Mouse (Mus musculus) megakaryocyte, embryonic 14.5 days (primary cell): Measurements from ENCODE around the gene Fndc3c1. TPM values are rescaled to one million over a fixed set of nuclear protein-coding genes. Genes with fewer than 3 reads are reported as not detected.
"Not testable (repeated sequence)": the region's sequence is repeated elsewhere in the genome, so short reads cannot be mapped to it uniquely, and the experiment has no call there.

Experiments
- H3K27me3 ChIP-seq: replicated peaks from 2 replicates; pipeline ENCODE3; 2012; ENCODE audit warnings: inconsistent platforms
- H3K36me3 ChIP-seq: replicated peaks from 2 replicates; pipeline ENCODE3; 2012; ENCODE audit warnings: low read length, inconsistent platforms, mixed read lengths
- H3K4me1 ChIP-seq: 2 replicates; pipeline ENCODE4 v1.6.1; 2012; ENCODE audit warnings: inconsistent platforms
- H3K4me3 ChIP-seq: replicated peaks from 2 replicates; pipeline ENCODE3; 2012; ENCODE audit warnings: moderate library complexity, mild to moderate bottlenecking, inconsistent platforms
- H3K9me3 ChIP-seq: 2 replicates; pipeline ENCODE4 v1.6.1; 2012; ENCODE audit warnings: inconsistent platforms
- FLI1 ChIP-seq: IDR thresholded peaks from 2 replicates; pipeline ENCODE4 v1.6.1; 2012; ENCODE audit warnings: low read length, inconsistent platforms, mixed read lengths
- GATA1 ChIP-seq: IDR thresholded peaks from 3 replicates; pipeline ENCODE4 v1.6.1; 2012; ENCODE audit warnings: mixed read lengths, low read length, inconsistent platforms, borderline replicate concordance
- polyA plus RNA-seq: library from polyadenylated mRNA; stranded (reverse); fragments of >175 nt; gene quantifications from 2 replicates; pipeline ENCODE4 v1.2.3, GENCODE M21; 2012; ENCODE audit warnings: low replicate concordance; ENCODE audit not compliant: insufficient read depth

Gene Fndc3c1
- polyA plus RNA-seq: not detected in 2 replicates

DNA sequence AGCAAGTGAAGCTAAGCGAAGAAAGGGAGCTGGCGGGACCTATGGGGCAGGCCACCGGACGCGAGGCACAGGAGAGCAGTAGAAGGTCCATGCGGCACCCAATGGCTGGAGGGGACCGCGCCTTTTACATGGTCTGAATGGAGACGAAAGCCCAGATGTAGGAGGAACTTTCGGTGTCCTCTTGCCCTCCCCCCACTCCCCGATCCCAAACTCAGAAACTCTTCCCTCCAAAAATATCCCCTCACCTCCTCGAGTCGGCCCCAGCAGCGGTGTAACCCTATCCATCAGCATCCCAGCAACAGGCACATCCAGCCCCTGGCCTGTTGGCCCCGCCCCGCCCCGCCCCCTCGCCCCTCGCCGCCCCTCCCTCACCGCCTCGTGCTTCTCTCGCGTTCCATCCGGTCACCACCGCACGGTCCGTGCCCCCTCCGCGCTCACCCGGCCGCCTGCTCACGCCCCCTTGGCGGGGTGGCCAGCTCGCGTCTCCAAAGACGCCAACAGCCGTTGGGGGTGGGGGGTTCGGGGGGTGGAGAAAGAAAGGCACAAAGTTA lies at the start of gene Fndc3c1:
Gene Fndc3c1, minus strand, starts transcription at position 301 of the 551 bp plus-strand sequence.
- TF ChIP-seq FLI1 (no peak), GATA1 (no peak)
- Histone ChIP-seq H3K4me3 (peak within 1 kb of the TSS; percentile 89), H3K27me3 (peaks cover 32% of the 10 kb centered on the region), H3K9me3 (no peaks in the 10 kb centered on the region), H3K36me3 (no peaks in the 10 kb centered on the region), H3K4me1 (peaks cover 4% of the 10 kb centered on the region)

DNA sequence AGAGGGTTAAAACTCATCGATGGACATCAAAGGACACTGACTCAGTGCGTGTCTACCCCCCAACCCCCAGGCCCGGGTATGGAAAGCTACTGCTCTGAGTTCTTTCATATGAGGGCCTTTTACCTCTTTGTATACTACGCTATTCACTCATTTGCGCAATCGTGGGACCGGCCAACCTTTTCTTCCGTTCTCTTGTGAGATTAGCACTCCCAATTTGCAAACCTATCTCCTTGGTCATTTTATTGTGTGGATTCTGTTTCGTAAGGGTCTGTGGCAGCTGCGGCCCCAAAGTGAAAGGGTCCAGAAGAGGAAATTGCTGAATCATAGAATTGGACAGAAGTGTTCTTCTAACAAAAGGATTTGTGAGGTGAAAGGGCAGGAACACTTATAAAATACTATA lies 1.2 kb upstream of the Fndc3c1 start:
- Histone ChIP-seq H3K9me3 (no peaks in the 10 kb centered on the region), H3K36me3 (no peaks in the 10 kb centered on the region), H3K4me1 (peaks cover 4% of the 10 kb centered on the region), H3K27me3 (peaks cover 32% of the 10 kb centered on the region), H3K4me3 (no peak overlapping the region)
- TF ChIP-seq GATA1: no peak
- TF ChIP-seq FLI1: no peak

DNA sequence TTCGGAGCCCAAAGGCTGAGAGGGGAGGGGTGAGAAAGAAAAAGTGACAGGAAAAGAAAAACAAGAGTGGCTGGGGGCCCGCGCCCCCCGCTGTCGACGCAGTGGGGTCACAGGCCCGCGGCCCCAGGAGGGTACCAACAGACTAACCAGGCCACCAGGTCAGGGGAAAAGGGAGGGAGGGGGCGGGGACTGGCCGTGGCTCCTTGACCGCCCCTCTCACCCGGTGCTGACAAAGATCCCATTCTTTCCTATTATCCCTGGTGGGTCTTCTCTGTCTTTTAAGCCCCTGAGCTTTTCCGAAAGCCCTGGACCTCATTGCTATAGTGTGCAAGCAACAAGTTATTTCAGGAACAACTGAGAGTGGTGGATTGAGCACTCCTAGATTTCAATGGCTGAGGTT lies 470 bp upstream of the Fndc3c1 start:
- TF ChIP-seq FLI1 (no peak), GATA1 (no peak)
- Histone ChIP-seq H3K36me3 (no peaks in the 10 kb centered on the region), H3K4me3 (peak overlapping the region; percentile 89)

DNA sequence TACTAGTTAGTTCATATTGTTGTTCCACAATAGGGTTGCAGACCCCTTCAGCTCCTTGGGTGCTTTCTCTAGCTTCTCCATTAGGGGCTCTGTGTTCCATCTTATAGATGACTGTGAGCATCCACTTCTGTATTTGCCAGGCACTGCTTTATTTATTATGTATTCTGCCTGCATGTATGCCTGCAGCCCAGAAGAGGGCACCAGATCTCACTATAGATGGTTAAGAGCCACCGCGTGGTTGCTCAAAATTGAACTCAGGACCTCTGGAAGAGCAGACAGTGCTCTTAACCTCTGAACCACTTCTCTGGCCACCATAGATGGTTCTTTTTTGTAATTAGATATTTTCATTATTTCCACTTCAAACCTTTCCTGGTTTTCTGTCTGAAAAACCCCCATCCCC lies 5.3 kb downstream of the Fndc3c1 start:
- H3K9me3 ChIP-seq, H3K27me3 ChIP-seq, H3K36me3 ChIP-seq, H3K4me1 ChIP-seq, H3K4me3 ChIP-seq: not testable (repeated sequence)

More for the DNA sequence above, 470 bp upstream of the Fndc3c1 start:
- Histone ChIP-seq H3K27me3 (peaks cover 32% of the 10 kb centered on the region), H3K9me3 (no peaks in the 10 kb centered on the region), H3K4me1 (peaks cover 4% of the 10 kb centered on the region)

DNA sequence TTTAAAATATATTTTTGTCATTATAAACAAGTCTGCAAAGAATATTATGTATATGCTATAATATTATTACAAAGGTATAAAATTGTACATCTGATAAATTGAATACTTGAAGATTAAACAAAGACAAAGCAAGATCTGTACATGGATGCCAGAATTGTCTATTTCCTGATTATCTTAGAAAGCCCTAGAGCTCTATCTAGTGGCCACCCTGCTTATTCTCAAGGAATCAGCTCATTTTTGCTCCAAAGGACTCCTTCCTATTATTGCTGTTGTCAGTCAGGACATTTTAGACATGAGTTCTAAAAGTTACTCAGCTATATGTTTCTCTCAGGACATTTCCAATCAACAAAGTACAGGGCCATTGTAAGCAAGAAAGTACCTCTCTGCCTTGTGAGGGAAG lies 99.9 kb downstream of the Fndc3c1 start:
- TF ChIP-seq GATA1: no peak
- no peak for TF ChIP-seq FLI1
- Histone ChIP-seq H3K4me3 (no peak overlapping the region), H3K27me3 (no peaks in the 10 kb centered on the region), H3K36me3 (no peaks in the 10 kb centered on the region), H3K9me3 (no peaks in the 10 kb centered on the region), H3K4me1 (no peaks in the 10 kb centered on the region)

DNA sequence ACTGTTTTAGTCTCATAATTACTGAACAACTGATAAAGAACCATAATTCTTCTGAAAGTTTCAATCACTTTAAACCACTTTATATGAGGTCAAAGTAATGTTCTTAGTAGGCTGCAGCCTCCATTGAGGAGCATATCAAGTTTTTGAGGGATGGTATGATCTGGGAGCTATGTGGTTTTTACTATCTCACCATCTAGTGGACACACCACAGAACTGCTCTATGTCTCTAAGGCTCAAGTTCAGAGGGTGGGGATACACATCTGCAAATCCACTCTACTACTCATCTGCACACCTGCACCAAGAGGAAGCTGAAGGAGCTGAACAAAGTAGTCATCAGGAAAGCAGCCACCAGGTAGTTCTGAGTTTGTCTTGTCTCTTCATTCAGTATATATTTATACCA lies 104.6 kb downstream of the Fndc3c1 start:
- Histone ChIP-seq H3K36me3 (no peaks in the 10 kb centered on the region), H3K9me3 (no peaks in the 10 kb centered on the region), H3K4me1 (no peaks in the 10 kb centered on the region), H3K27me3 (no peaks in the 10 kb centered on the region), H3K4me3 (no peak overlapping the region)
- TF ChIP-seq GATA1 (no peak), FLI1 (no peak)

Other genes starting within 250 kb of the Fndc3c1 start
- not detected in 2 replicates for gene Fnd3c2, start 230.0 kb downstream of the Fndc3c1 start, polyA plus RNA-seq
- not detected in 2 replicates for gene Gm5127, start 97.8 kb upstream of the Fndc3c1 start, polyA plus RNA-seq
- gene Cysltr1, start 118.3 kb upstream of the Fndc3c1 start, polyA plus RNA-seq: 0.07 TPM in 1 of 2 replicates, not detected in the other